Mouse (Mus musculus): Measurements from ENCODE around the gene Prdm11.

Gene Prdm11

GRCm38 (mm10) chr2:92967032-92967838 is 78.7 kb downstream of the Prdm11 start:
- DNase-seq (ENCODE audit: extremely low read depth, low read depth, low spot score), result no peak

- DNase-seq (ENCODE audit: extremely low read depth, low read depth, low spot score), result no peak
Measured at GRCm38 (mm10) chr2:92966257-92966656, 79.7 kb downstream of the Prdm11 start.

- DNase-seq (ENCODE audit: extremely low read depth, low read depth, low spot score), result no peak
Measured at GRCm38 (mm10) chr2:92964345-92964744, 81.6 kb downstream of the Prdm11 start.

GRCm38 (mm10) chr2:92958640-92959039 is 87.3 kb downstream of the Prdm11 start:
- DNase-seq (ENCODE audit: extremely low read depth, low read depth, low spot score), result no peak

GRCm38 (mm10) chr2:92956943-92957342 is 89.0 kb downstream of the Prdm11 start:
- DNase-seq (ENCODE audit: extremely low read depth, low read depth, low spot score), result no peak

GRCm38 (mm10) chr2:92954404-92955114 is 91.4 kb downstream of the Prdm11 start:
- no peak for DNase-seq (ENCODE audit: extremely low read depth, low read depth, low spot score)

GRCm38 (mm10) chr2:92953450-92953849 is 92.5 kb downstream of the Prdm11 start:
- no peak for DNase-seq (ENCODE audit: extremely low read depth, low read depth, low spot score)

- no peak for DNase-seq (ENCODE audit: extremely low read depth, low read depth, low spot score)
Measured at GRCm38 (mm10) chr2:92949518-92949917, 96.4 kb downstream of the Prdm11 start.

GRCm38 (mm10) chr2:92948699-92949300 is 97.2 kb downstream of the Prdm11 start:
- no peak for DNase-seq (ENCODE audit: extremely low read depth, low read depth, low spot score)

- DNase-seq (ENCODE audit: extremely low read depth, low read depth, low spot score), result no peak
Measured at GRCm38 (mm10) chr2:92947981-92948698, 97.8 kb downstream of the Prdm11 start.

- DNase-seq (ENCODE audit: extremely low read depth, low read depth, low spot score), result no peak
Measured at GRCm38 (mm10) chr2:92945824-92946598, 100.0 kb downstream of the Prdm11 start.

- DNase-seq (ENCODE audit: extremely low read depth, low read depth, low spot score), result no peak
Measured at GRCm38 (mm10) chr2:92945125-92945746, 100.7 kb downstream of the Prdm11 start.

- DNase-seq (ENCODE audit: extremely low read depth, low read depth, low spot score), result no peak
Measured at GRCm38 (mm10) chr2:92944356-92944755, 101.6 kb downstream of the Prdm11 start.

- no peak for DNase-seq (ENCODE audit: extremely low read depth, low read depth, low spot score)
Measured at GRCm38 (mm10) chr2:92943406-92943805, 102.6 kb downstream of the Prdm11 start.

- DNase-seq (ENCODE audit: extremely low read depth, low read depth, low spot score), result no peak
Measured at GRCm38 (mm10) chr2:92941463-92941862, 104.5 kb downstream of the Prdm11 start.

- no peak for DNase-seq (ENCODE audit: extremely low read depth, low read depth, low spot score)
Measured at GRCm38 (mm10) chr2:92940963-92941362, 105.0 kb downstream of the Prdm11 start.

- no peak for DNase-seq (ENCODE audit: extremely low read depth, low read depth, low spot score)
Measured at GRCm38 (mm10) chr2:92938827-92939226, 107.1 kb downstream of the Prdm11 start.

- DNase-seq (ENCODE audit: extremely low read depth, low read depth, low spot score), result no peak
Measured at GRCm38 (mm10) chr2:92938063-92938462, 107.9 kb downstream of the Prdm11 start.

GRCm38 (mm10) chr2:92935483-92935882 is 110.5 kb downstream of the Prdm11 start:
- no peak for DNase-seq (ENCODE audit: extremely low read depth, low read depth, low spot score)

Data from fat pad, adult 2 months (tissue).